Comparison of ENCODE assay signal across 23 mouse cellular contexts in the genomic region with DNA sequence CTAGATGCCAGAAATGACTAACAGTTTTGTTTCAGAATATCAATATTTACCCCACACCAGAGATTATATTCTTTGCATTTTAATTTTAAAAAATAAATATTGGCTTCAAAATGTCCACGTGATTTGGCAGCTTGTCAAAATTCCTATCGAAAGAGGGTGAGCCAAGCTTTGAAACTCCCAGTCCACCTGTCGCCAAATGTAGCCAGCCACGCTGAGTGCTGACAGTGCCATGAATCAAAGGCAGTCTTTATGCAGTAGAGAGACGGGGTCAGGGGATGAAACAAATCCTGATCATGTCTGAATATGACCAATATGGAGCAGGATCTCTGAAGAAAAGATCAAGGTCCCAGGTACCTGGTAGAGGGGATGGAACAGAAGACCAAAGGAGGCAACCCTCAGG. TPM values are rescaled to one million over a fixed set of nuclear protein-coding genes. Genes with fewer than 3 reads are reported as not detected.
DNase-seq lines count a peak whose midpoint lies in the region; ATAC-seq and TF ChIP-seq lines count a peak whose summit lies in the region.
"Had no signal": no experiment of that assay in that cellular context is flagged by ENCODE, and none has a peak within 500 bp of the region (broad histone marks: within the 10 kb centered on the region; RNA-seq: fewer than 3 reads in every experiment).

No protein-coding gene starts in this region.

- H3K79me2 ChIP-seq in C2C12 (ENCODE audit: control insufficient read depth, insufficient read depth) (no peaks in the 10 kb centered on the region), myocyte (ENCODE audit: control insufficient read depth, insufficient read depth) (no peaks in the 10 kb centered on the region)

- H3K36me3 ChIP-seq in C2C12 (ENCODE audit: control insufficient read depth, insufficient read depth) (no peaks in the 10 kb centered on the region), myocyte (ENCODE audit: control insufficient read depth, insufficient read depth) (no peaks in the 10 kb centered on the region)
- H3K36me3 ChIP-seq: embryonic facial prominence, embryonic 10.5 days; embryonic facial prominence, embryonic 12.5 days; G1E had no signal

- no peak overlapping the region for H3K4me3 ChIP-seq in C2C12 (ENCODE audit: insufficient read depth, poor library complexity, severe bottlenecking)
- no peak overlapping the region for H3K4me3 ChIP-seq in myocyte
- H3K4me3 ChIP-seq: embryonic facial prominence, embryonic 10.5 days; embryonic facial prominence, embryonic 12.5 days had no signal

- DNase-seq in heart, adult 11 months = peak; percentile 58
- no peak for DNase-seq in heart, postnatal 10 days
- DNase-seq: adrenal gland, adult 8-10 months; adrenal gland, postnatal 14 days; adrenal gland, postnatal 36 days; cerebellum, adult 18-20 months; cerebellum, adult 8-10 months; cerebellum, adult 9-11 months had no signal

- H3K27me3 ChIP-seq in C2C12 (ENCODE audit: control insufficient read depth, insufficient read depth, insufficient read length) (peaks cover 24% of the 10 kb centered on the region), myocyte (ENCODE audit: control insufficient read depth, insufficient read depth, insufficient read length) (peaks cover 49% of the 10 kb centered on the region)

- no peak overlapping the region for H3K4me2 ChIP-seq in myocyte (ENCODE audit: low read depth)
- H3K4me2 ChIP-seq: embryonic facial prominence, embryonic 12.5 days had no signal

- H3ac ChIP-seq in C2C12 (ENCODE audit: control insufficient read depth, insufficient read length, low read depth) (no peak overlapping the region), myocyte (ENCODE audit: control insufficient read depth, insufficient read length) (no peak overlapping the region)

- TF ChIP-seq CTCF in C2C12 (IDR thresholded peaks at IDR 0.05; ENCODE audit: control insufficient read depth, insufficient read depth, insufficient read length) = no peak

- no peak for ATAC-seq in monocyte, adult 5-6 weeks (replicated peaks; ENCODE audit: insufficient number of reproducible peaks, low FRiP score, low TSS enrichment, poor library complexity, severe bottlenecking)
- ATAC-seq: activated CD4-positive, CD25-positive, alpha-beta regulatory T cell, adult 4 months; CD4-positive, CD25-positive, alpha-beta regulatory T cell, adult 4 months; forebrain, embryonic 14.5 days; forebrain, embryonic 16.5 days; Patski had no signal

- H3K79me3 ChIP-seq in C2C12 (ENCODE audit: low read depth) = no peaks in the 10 kb centered on the region

- intact Hi-C loops in heart, postnatal 10 days (cut with DNase I) = no loop called here

- TF ChIP-seq POLR2A in myocyte (IDR thresholded peaks at IDR 0.05; ENCODE audit: insufficient read length, low read depth) = no peak

TF ChIP-seq in C2C12, 6 proteins besides CTCF, POLR2A, EP300 and RAD21:
- TF ChIP-seq FOSL1 (IDR thresholded peaks at IDR 0.05; ENCODE audit: insufficient read depth, low read length, poor library complexity, severe bottlenecking) (no peak), MYOD1 (IDR thresholded peaks at IDR 0.05; ENCODE audit: control insufficient read depth, insufficient read length, low read depth) (peak; percentile 72)

TF ChIP-seq in myocyte, 11 proteins besides CTCF, POLR2A, EP300 and RAD21:
- TF ChIP-seq MYOG (IDR thresholded peaks at IDR 0.05; ENCODE audit: control insufficient read depth in 1 of 3, insufficient read depth in 1 of 3, insufficient read length in 2 of 3, low read depth in 2 of 3) (no peak), E2F4 (IDR thresholded peaks at IDR 0.05; ENCODE audit: insufficient read depth) (no peak), TCF3 (IDR thresholded peaks at IDR 0.05; ENCODE audit: insufficient read length, low read depth) (no peak), POLR2AphosphoS2 (IDR thresholded peaks at IDR 0.05; ENCODE audit: insufficient read length, low read depth) (no peak), USF1 (IDR thresholded peaks at IDR 0.05; ENCODE audit: low read depth) (peak; percentile 6), MAX (IDR thresholded peaks at IDR 0.05; ENCODE audit: low read depth) (no peak), TCF12 (IDR thresholded peaks at IDR 0.05; ENCODE audit: insufficient read depth, poor library complexity, severe bottlenecking) (no peak), MYOD1 (IDR thresholded peaks at IDR 0.05; ENCODE audit: control insufficient read depth in 1 of 3, insufficient read length in 2 of 3, low read depth in 2 of 3) (peak in 2 of 3 experiments; percentile 61 to 66)
TF ChIP-seq in myocyte: peak in this region for 2.

RNA-seq across cellular contexts. Expression of gene Kndc1, which starts 2.7 kb away (rescaled TPM):
- not detected for total RNA-seq in heart, postnatal 10 days (2021)
- polyA plus RNA-seq in C2C12 (2012; fragmentation: generic; extraction: Trizol) = not detected
- polyA plus RNA-seq in myocyte (2012; fragmentation: generic; extraction: Trizol) = 0.01 TPM
- not detected in 3 replicates for total RNA-seq in monocyte, adult 5-6 weeks (2017)
- polyA plus RNA-seq: G1E had no signal

RNA-seq across cellular contexts. Expression of gene Utf1, which starts 51.8 kb away (rescaled TPM):
- not detected for total RNA-seq in heart, postnatal 10 days (2021)
- not detected for polyA plus RNA-seq in C2C12 (2012; fragmentation: generic; extraction: Trizol)
- polyA plus RNA-seq in myocyte (2012; fragmentation: generic; extraction: Trizol) = not detected
- total RNA-seq in monocyte, adult 5-6 weeks (2017) = not detected in 3 replicates
- total RNA-seq: adrenal gland, adult 18-20 months; adrenal gland, adult 8-10 months; adrenal gland, postnatal 14 days; adrenal gland, postnatal 36 days; CH12.LX; G1E had no signal
- polyA plus RNA-seq: embryonic facial prominence, embryonic 14.5 days; forebrain, embryonic 11.5 days; forebrain, embryonic 14.5 days; forebrain, embryonic 16.5 days; G1E; Patski had no signal

RNA-seq across cellular contexts. Expression of gene Adgra1, which starts 57.8 kb away (rescaled TPM):
- total RNA-seq in heart, postnatal 10 days (2021) = not detected
- polyA plus RNA-seq in C2C12 (2012; fragmentation: generic; extraction: Trizol) (0.14 TPM), myocyte (2012; fragmentation: generic; extraction: Trizol) (0.14 TPM)
- not detected in 3 replicates for total RNA-seq in monocyte, adult 5-6 weeks (2017)
- total RNA-seq: CH12.LX had no signal
- polyA plus RNA-seq: activated CD4-positive, CD25-positive, alpha-beta regulatory T cell, adult 4 months; CD4-positive, CD25-positive, alpha-beta regulatory T cell, adult 4 months; G1E had no signal
